Mouse (Mus musculus) urinary bladder, postnatal 0 days (tissue): ENCODE results near the gene Cpb1. TPM values are rescaled to one million over a fixed set of nuclear protein-coding genes. Genes with fewer than 3 reads are reported as not detected.

Experiments
- microRNA-seq: library from miRNA; unstranded; fragments of <30 nt; microRNA quantifications from one replicate; pipeline ENCODE4, GENCODE M21; 2016
- polyA plus RNA-seq: library from polyadenylated mRNA; unstranded; fragments of >200 nt; fragmentation: Nextera tagmentation; extraction: Ambion mirVana; gene quantifications from 2 replicates; pipeline ENCODE4 v1.2.1, GENCODE M21; 2015

Gene Cpb1
- 1.6 TPM in 2 replicates for polyA plus RNA-seq

DNA sequence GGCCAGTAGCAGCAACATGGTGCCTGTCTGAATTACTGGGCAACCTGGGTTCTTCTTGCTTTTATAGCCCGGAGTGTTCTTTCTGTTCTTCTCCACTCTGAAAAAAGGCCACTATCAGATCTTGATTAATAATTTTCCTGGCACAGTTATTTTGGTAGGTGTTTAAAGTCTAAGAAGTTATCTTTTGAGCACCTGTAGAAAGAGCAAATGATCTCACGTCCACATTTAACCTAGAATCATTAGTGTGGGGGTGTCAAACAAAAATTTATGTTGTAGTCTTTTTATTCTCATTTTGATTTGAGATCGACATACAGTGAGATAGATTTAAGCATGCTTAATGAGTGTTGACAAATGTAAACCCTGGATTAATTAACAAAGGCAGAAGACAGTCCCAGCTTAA is at the start of gene Cpb1:
TSS of gene Cpb1 (minus strand) at position 101 of the 400 bp plus-strand sequence.

DNA sequence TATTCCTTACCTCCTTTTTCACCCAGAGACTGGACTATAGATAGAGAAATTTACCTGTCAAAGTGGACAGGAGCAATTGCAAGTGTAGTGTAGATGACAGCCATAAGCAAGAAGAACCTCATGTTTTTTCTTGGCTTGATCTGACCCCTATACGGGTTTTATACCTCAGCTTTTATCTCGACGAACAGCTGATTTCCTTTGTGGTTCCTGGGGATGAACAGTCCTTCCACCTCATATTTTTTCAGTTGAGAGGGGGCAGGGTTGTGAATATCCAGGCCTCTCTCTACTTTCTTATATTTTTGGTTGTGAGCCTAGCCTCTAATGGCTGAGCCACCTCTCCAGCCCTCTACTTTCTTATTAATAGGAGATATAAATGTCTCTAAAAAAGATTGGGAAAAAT is 33.5 kb downstream of the Cpb1 start, which contains the start of gene Cpa3:
TSS of gene Cpa3 (minus strand) at position 132 of the 400 bp plus-strand sequence.

Small RNAs within 50 kb of the gene (microRNA-seq; reads per million reads assigned to microRNA genes)
- gene Mir7007 = not detected

Other genes starting within 250 kb of the Cpb1 start
- gene Hps3, start 240.4 kb downstream of the Cpb1 start, polyA plus RNA-seq = 6.6 and 7.4 TPM in 2 replicates
- 6.9 and 7.4 TPM in 2 replicates for gene Hltf, start 217.9 kb downstream of the Cpb1 start, polyA plus RNA-seq
- 38.7 and 43.2 TPM in 2 replicates for gene Gyg, start 120.4 kb downstream of the Cpb1 start, polyA plus RNA-seq
- gene Cpa3, start 33.6 kb downstream of the Cpb1 start, polyA plus RNA-seq = 27.4 and 27.8 TPM in 2 replicates
- gene Agtr1b, start 91.4 kb upstream of the Cpb1 start, polyA plus RNA-seq = 1.7 and 1.9 TPM in 2 replicates